Mouse (Mus musculus): ENCODE results near the gene Mageb4. TPM values are rescaled to one million over a fixed set of nuclear protein-coding genes. Genes with fewer than 3 reads are reported as not detected.

Gene Mageb4
- not detected for polyA plus RNA-seq (2014; fragmentation: Illumina TruSeq; extraction: RNeasy Lipid Tissue Mini Kit (QIAGEN cat#74804); ENCODE audit: low read depth, low replicate concordance)

GRCm38 (mm10) chrX:86304993-86305392 is at the start of gene Mageb4:
Mageb4 (minus strand) TSS chrX:86305093.

Other genes starting within 250 kb of the Mageb4 start
- gene Nr0b1, start 113.3 kb downstream of the Mageb4 start, polyA plus RNA-seq (2014; fragmentation: Illumina TruSeq; extraction: RNeasy Lipid Tissue Mini Kit (QIAGEN cat#74804); ENCODE audit: low read depth, low replicate concordance): 0.27 TPM